Mouse (Mus musculus) retina, embryonic 14.5 days (tissue): ENCODE data around the gene Camk1.

ENCODE experiments used
- DNase-seq: peaks from one replicate; pipeline ENCODE4 v3.0.0-alpha.2; 2015; ENCODE audit warnings: low spot score

The Camk1 gene

GRCm38 (mm10) chr6:113302258-113302657 is 41.5 kb downstream of the Camk1 start:
- DNase-seq, result peak; percentile 75

- DNase-seq, result no peak
Observed at GRCm38 (mm10) chr6:113301350-113301749, 42.4 kb downstream of the Camk1 start.

- DNase-seq, result no peak
Observed at GRCm38 (mm10) chr6:113296639-113297038, 47.1 kb downstream of the Camk1 start.

- no peak for DNase-seq
Observed at GRCm38 (mm10) chr6:113296046-113296445, 47.7 kb downstream of the Camk1 start.

GRCm38 (mm10) chr6:113292938-113293337 is 50.8 kb downstream of the Camk1 start:
- no peak for DNase-seq

- DNase-seq, result no peak
Observed at GRCm38 (mm10) chr6:113290346-113290745, 53.4 kb downstream of the Camk1 start.

GRCm38 (mm10) chr6:113289346-113289745 is 54.4 kb downstream of the Camk1 start:
- no peak for DNase-seq

GRCm38 (mm10) chr6:113287236-113287635 is 56.5 kb downstream of the Camk1 start:
- no peak for DNase-seq

- DNase-seq, result no peak
Observed at GRCm38 (mm10) chr6:113286316-113286715, 57.5 kb downstream of the Camk1 start.

GRCm38 (mm10) chr6:113284931-113285330 is 58.9 kb downstream of the Camk1 start:
- no peak for DNase-seq
